Mouse (Mus musculus) adrenal gland, postnatal 14 days (tissue): ENCODE data around the gene Cntn4. TPM values are rescaled to one million over a fixed set of nuclear protein-coding genes. Genes with fewer than 3 reads are reported as not detected.
"Not testable (repeated sequence)": the region's sequence is repeated elsewhere in the genome, so short reads cannot be mapped to it uniquely, and the experiment has no call there.

Source experiments
- DNase-seq: peaks from one replicate; pipeline ENCODE4 v3.0.0; 2021; ENCODE audit warnings: mixed read lengths
- total RNA-seq: library from RNA; stranded (reverse); gene quantifications from 2 replicates; pipeline ENCODE4 v1.2.3, GENCODE M21; 2021

The Cntn4 gene
- total RNA-seq, 1 experiment from 2014 or later: 3.7 TPM

DNA sequence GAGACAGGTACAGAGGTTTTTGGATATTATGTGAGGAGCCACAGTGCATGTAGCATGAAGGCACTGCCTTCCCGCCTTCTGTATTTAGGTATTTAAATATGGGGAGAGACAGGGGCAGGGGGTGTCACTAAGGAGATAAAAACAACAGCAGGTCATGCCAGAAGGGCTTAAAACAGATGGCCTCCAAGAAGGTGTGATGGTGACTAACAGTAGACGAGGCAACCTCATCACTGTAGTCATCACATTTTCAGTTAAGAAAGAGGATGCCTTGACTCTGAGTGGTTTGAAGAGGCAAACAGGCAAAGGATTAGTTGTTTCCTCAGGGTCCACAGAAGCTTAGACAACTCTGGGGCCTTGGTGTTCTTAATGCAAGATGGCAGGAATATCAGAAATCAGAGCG is 655.0 kb downstream of the Cntn4 start:
- no peak for DNase-seq

DNA sequence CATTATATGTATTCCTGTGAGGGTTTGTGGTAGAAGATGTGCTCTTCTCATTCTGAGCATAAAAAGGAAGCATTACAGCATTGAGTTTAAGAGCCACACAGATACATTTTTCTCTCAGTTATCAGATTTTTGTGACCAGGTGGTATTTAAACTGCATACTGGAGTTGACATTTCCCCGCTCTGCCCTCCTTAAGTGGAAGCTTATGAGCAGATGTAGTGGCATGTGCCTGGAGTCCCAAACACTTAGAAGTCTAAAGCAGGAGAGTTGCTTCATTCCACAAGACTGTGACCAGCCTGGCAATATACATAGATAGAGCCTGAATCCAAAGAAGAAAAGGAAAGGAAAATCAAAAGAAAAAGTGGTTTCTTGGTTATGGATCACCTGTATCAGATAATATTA is 655.5 kb downstream of the Cntn4 start:
- DNase-seq: no peak

- DNase-seq: no peak
These were observed 657.6 kb downstream of the Cntn4 start for GRCm38 (mm10) chr6:106335066-106335465.

GRCm38 (mm10) chr6:106336805-106337204 is 659.3 kb downstream of the Cntn4 start:
- DNase-seq: no peak

GRCm38 (mm10) chr6:106337829-106338228 is 660.4 kb downstream of the Cntn4 start:
- no peak for DNase-seq

- DNase-seq: no peak
These were observed 663.7 kb downstream of the Cntn4 start for GRCm38 (mm10) chr6:106341114-106341513.

DNA sequence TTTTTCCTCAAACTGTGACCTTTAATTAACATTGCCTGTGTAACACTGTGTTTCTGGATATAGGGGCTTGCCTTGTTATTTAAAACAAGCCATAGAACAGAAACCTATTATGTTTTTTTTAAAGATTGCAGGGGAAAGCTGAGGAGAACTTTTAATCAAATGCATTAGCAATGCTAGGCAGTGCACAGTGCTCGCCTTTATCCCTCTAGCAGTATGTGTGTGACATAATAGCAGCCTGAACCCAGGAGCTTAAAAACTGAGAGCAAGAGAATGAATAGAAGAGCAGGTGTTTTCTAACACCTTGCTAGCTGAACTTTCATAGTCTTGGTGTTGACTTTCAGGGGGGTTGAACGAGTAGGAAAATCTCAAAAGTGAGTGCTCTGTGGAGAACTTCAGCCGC is 672.6 kb downstream of the Cntn4 start:
- DNase-seq: no peak

GRCm38 (mm10) chr6:106351389-106351788 is 673.9 kb downstream of the Cntn4 start:
- no peak for DNase-seq

DNA sequence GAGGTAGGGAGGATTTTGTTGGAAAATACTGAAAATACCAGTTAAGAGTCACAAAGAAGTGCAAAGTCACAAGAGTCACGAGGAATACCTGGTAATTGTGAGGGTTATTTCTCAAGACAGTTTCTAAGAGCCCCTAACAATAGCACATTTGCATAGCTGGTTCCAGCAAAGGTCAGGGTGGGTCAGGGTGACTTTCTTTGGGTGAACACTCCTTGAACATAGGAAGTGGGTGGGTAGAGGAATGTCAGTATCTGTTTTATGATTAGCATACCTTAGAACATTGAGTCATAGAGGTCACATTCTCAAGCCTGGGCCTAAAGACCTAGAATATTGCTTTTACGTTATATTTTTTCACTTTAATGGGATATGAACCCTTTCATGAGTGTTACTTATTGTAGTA is 681.3 kb downstream of the Cntn4 start:
- DNase-seq: not testable (repeated sequence)

DNA sequence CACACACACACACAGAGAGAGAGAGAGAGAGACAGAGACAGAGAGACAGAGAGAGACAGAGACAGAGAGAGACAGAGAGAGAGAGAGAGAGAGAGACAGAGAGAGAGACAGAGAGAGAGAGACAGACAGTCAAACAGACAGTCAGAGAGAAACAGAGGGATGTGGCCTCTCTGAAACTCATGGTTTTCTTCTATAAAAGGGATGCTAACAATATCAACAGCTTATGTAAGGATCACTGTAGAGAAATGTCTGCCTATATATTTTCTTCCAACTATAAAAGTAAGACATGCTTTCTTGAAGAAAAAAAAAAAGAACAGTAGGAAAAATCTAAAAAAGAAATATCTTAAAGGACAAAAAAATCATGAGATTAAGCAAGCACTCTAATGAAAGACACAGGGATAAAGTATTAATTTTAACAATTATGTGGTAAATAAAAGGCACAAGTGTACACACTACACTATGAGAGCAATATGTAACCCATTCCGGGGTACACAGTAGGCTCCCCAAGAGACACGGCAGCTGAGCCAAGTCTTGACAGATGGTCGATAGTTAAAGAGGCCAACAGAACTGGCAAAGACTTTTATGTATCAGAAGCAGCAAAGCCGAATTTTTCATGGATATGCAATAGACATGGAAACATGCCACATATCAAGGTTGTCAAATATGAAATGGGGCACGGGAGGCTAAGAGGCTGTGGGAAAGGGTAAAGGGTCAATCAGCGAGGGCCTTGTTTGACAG is 704.0 kb downstream of the Cntn4 start:
- no peak for DNase-seq

DNA sequence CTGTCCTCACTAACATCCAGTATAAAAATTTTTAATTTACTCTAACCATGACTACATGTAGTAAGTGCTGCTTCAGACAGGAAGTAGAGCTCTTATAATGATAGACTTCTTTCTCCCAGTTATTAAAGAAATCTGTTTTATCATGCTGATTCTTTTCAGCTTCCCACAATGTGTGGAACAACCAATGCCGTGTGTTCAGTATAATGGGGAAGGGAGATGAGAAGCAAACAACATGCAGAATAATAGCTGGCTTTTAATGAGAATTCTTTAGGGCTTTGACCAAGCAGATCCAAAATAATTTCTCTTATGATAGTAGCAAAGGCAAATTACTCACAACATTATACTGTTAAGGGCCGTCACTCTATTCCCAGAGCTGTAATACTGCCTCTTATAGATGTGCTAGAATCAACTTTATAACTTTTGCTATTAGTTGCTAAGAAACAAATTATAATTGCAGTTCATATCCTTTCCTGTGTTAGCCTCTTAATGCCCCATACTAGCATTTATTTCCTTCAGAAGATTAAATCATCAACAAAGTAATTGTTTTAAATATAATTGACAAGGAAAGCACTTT is 710.5 kb downstream of the Cntn4 start:
- DNase-seq: no peak

DNA sequence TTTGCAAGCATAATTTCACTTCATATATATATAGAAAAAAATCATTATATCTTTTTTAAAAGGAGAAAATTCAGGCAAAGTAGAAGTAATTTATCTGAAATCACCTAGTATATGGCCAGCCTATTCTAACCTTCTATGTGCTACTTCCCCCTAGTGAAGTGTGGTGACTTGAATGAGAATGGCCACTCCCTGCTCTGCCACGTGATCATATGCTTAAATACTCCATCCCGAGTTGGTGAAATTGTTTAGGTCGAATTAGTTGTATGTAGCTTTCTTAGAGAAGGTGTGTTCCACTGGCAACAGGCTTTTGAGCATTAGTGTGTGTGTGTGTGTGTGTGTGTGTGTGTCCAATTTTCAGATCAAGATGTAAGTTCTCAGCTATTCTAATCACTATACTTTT is 730.6 kb downstream of the Cntn4 start:
- no peak for DNase-seq

DNA sequence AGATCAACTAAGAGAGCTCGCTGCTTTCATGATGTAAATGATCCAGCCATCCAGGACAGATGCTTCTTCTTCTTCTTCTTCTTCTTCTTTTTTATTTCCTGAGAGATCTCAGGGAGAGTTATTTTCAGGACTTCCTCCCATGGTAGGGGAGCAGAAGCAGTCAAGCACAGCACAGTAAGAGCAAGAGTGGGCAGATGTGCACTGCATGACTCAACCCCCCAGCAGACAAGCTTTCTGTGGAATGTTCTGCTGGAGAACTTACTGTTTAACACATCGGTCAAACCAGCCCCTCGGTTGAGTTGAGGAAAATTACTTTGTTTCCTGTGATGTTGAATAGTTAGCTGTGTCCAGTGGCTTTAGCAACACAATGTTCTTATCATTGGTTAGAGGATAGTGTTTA is 731.2 kb downstream of the Cntn4 start:
- DNase-seq: no peak

DNA sequence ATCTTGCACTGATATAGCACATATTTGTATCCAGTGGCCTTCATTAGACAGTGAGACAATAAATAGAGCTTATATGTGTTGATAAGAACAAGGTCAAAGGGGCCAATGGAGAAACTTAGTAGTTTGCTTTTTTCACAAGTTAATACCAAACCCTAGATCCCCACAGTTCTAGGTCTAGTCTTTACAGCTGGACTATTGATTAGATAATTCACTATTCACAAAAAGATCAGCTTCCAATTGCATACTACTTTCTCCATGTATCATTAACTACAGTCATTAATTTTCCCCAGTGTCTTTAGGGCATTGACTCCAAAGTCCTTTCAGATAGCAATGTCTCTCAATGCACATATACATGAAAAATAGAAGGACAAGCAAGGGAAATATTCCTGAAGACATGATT is 745.5 kb downstream of the Cntn4 start:
- no peak for DNase-seq

GRCm38 (mm10) chr6:106423471-106423870 is 746.0 kb downstream of the Cntn4 start:
- DNase-seq: no peak

DNA sequence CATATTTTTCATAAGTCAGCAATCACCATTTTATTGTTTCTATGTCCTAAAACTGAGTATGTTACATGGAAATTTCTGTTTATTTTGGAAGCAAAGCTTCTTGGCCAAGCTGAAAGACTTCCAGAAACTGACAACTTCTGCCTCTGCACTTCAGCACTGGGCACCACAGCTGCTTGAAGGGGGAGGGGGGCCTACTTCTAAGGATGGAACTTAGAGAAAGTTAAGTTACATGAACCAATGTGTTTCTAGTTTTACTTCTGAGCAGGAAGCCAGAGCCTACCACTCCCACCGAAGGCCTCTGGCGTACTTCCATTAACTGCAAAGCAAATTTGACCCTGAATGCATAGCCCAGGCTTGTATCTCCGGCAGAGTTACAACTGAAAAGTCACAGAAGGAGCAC is 749.2 kb downstream of the Cntn4 start:
- no peak for DNase-seq

DNA sequence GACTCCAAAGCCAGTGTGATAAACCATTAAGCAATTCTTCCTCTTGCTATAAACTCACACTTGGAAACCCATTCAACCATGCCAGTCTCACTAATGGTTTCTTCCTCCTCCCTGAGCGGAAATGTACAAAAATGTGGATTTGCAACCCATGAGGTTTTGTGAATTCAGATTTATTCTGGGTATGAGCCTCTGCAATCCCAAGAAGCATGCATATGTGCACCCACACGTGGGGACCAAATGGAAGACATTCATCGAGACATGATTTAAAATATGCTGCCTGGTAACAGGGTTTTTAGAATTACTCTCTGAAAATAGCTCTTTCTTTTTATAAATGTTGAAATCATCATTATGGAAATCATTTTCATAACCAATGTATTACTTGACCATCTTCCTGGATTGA is 754.0 kb downstream of the Cntn4 start:
- no peak for DNase-seq

DNA sequence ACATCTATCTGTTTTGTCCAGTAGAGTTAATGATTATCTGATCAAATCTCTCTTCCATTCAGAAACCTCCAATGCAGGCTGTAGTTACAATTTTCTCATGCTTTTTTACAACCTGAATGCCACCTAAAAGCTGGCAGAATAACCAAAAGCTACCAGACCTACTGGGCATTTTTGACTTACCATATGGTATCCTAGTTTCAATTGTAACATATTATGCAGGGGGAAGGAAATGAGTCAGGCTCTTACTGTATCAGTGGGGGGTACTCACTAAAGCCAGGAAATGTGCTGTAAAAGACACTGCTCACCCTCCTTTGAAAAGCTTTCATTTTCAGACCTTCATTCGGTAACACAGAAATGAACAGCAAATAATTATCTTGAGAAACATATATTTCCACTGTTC is 763.3 kb downstream of the Cntn4 start:
- DNase-seq: no peak

DNA sequence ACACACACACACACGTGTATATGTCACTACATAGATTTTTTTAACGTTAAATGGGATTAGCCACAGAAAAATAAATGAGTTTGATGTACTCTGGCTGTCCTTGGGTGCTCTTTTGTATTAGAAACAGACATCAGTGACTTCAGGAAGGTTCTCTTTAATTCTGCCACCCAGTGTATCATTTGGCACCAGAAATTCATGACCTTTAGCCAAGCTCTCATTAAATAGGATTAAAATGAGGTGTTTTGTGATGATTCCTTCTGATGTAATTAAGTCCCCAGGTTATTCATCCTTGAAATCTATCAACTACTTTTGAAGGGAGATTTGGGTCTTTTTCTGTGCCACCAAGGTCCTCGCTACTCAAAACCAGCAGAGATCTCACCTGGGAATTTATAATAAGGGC is 763.8 kb downstream of the Cntn4 start:
- no peak for DNase-seq

GRCm38 (mm10) chr6:106454131-106454838 is 776.8 kb downstream of the Cntn4 start:
- no peak for DNase-seq

DNA sequence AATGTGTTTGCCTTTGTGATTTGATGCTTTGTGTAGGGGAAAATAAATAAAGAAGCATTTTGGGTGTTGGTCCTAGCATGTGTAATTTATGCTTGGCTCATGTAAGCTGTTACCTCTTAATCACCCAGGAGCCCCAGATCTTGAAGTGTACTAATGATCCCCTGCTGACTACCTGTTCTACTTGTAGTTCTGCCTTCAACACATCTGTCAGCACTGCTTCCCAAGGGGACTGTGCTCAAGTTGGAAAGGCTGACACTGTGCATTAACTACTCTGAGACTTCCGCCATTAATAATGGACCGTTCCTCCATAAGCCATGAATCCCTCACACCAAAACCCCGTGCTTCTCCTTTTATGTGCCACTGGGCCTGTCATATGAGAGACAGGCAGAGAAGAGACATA is 778.2 kb downstream of the Cntn4 start:
- DNase-seq: no peak

- DNase-seq: no peak
These were observed 780.7 kb downstream of the Cntn4 start for GRCm38 (mm10) chr6:106458166-106458565.

DNA sequence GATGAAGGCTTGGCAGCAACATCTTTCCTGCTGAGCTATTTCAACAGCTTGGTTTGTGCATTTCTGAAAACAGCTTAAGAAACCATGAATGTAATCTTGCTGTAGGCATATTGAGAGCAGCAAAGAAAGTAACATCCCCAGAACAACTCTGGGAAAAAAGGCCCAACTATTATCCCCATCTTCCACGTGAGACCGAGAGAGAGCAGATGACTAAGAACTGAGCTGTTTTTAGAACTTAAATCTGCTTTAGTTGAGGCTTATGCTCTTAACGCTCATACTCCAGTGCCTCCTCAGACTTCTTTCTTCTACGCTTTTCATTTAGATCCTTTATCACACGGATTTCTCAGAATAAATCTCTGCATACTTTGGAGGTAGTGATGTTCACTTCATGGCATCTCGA is 784.9 kb downstream of the Cntn4 start:
- DNase-seq: no peak

DNA sequence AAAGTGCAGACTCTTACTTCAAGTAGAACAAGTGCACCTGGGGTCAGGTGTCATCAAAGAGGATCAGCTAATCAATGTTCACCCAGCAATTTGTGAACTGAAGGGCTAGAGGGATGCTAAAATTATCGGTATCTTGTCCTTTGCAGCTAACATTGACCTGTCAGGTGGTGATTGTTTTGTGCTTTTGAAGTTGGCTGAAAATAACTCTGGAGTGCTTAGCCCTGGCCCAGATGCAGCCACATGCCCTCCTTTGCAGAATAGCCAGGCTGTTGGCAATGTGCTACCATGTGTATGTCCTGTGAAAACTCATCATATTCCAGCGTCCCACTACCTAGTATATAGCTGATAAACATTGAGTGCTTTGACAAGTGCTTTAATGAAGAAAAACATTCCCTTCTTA is 786.4 kb downstream of the Cntn4 start:
- DNase-seq: no peak
